Mouse (Mus musculus): Measurements from ENCODE around the gene Kif26a.

GRCm38 (mm10) chr12:112125903-112126302 is 20.1 kb upstream of the Kif26a start:
- TF ChIP-seq CTCF (IDR thresholded peaks at IDR 0.05; ENCODE audit: low read depth, low read length) (no peak), POLR2A (IDR thresholded peaks at IDR 0.05; ENCODE audit: borderline replicate concordance, low read depth, low read length) (no peak)
